Mouse (Mus musculus): ENCODE data around the gene Mid1ip1. TPM values are rescaled to one million over a fixed set of nuclear protein-coding genes. Genes with fewer than 3 reads are reported as not detected.

The Mid1ip1 gene
- total RNA-seq, 2 experiments from 2014 or later, result 23.9 to 26.1 TPM

DNA sequence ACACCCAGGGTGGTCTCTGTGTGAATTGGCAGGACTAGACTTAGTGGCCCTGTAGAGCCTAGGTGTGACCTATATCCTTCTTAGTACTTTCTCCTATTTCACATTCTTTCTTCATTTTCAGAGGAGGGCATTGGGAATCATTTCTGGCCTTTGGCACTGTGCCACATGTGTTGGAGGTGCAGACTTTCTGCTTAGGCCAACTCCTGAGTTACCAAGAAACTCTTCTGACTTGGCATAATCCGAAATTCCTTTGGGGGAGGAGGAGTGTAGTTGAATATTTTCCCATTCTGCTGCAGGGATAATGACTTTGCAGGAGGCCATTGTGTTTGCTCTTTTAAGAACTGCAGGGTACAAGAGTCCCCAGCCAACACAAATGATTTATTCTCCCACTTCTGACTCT lies 19.6 kb downstream of the Mid1ip1 start:
- DNase-seq, result no peak
- no peak for TF ChIP-seq CTCF (IDR thresholded peaks at IDR 0.05)
- Histone ChIP-seq H3K4me3 (no peak overlapping the region), H3K27ac (no peak overlapping the region)
- intact Hi-C loops (cut with DNase I), result no loop called here

DNA sequence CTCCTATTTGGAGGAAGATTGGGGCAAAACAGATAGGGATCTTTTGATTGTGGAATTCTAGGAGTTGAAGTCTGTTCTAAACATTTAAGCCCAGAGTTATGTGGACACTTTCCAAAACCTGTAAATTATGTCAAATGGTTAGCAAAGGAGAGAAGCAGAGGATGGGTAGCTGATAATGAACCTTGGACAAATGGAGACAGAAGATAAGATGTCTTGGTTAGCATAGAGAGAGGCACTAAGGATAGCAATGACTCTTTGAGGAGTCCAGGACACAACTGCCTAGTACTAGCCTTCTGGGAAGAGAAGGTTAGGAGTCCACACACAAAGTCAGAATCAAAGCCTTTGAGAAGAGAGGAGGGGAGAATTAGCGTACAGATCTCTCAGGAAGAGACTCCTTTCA lies 20.1 kb downstream of the Mid1ip1 start:
- no peak for TF ChIP-seq CTCF (IDR thresholded peaks at IDR 0.05)
- H3K27ac ChIP-seq, result no peak overlapping the region
- intact Hi-C loops (cut with DNase I), result no loop called here
- no peak overlapping the region for H3K4me3 ChIP-seq
- DNase-seq, result no peak

DNA sequence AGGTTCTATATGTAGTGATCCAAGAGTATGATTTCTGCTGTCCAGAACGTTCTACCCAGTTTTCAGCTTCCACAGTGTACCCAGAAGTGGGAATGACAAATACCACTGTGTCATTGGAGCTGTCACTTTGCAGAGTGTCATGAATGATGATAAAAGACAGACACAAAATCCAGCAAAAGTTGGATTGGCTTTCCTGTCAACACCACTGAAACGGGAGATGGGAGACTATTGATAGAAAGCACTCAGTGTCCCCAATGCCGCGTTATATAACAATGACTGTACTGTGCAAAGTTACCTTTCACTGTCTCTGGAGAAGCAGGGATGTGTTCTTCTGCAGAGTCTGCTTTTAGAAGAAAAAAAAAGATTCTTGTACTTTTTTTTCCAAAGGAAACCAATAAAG lies 44.1 kb downstream of the Mid1ip1 start:
- intact Hi-C loops (cut with DNase I), result loop anchor here (2.0 kb wide), 1 partner anchor 42 kb away; no protein-coding TSS in a partner anchor
- peak overlapping the region; percentile 61 for H3K27ac ChIP-seq
- no peak overlapping the region for H3K4me3 ChIP-seq
- TF ChIP-seq CTCF (IDR thresholded peaks at IDR 0.05), result no peak
- no peak for DNase-seq

DNA sequence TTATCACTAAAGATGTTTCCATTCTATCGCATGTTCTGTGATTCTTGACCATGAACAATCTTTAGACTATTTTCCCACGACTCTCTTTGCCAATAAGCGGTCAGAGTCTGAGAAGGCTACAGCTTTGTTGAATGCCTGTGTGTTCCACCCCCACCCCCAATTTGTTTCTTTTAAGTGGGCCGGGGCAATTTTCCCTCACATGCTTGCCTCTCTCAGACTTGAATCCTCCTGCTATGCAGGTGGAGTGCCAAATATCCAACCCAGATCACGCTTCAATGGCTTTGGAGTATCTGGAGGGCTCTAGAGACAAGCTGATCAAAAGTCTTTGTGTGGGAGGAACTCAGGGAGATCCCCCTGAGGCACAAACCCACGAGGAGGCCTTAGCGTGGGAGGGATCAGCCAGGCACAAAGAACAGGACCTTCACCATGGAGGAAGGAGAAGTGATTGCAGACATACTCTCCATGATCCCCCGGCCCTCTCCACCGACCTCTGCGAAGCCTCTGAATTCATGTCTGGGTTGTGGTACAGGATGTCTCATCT lies 48.7 kb downstream of the Mid1ip1 start:
- H3K4me3 ChIP-seq, result no peak overlapping the region
- intact Hi-C loops (cut with DNase I), result no loop called here
- H3K27ac ChIP-seq, result no peak overlapping the region

More for the DNA sequence above, 48.7 kb downstream of the Mid1ip1 start:
- no peak for TF ChIP-seq CTCF (IDR thresholded peaks at IDR 0.05)
- DNase-seq, result no peak

Other genes with a start within 250 kb of the Mid1ip1 start
- gene Tspan7, start 229.9 kb upstream of the Mid1ip1 start, total RNA-seq (2021), result 100 to 1,000 TPM in 1 of 2 experiments, 10 to 100 TPM in 1; 87.5 to 127 TPM

Data from gastrocnemius, adult 2 months (tissue).